Mouse (Mus musculus): Measurements from ENCODE around the gene Pdpn. TPM values are rescaled to one million over a fixed set of nuclear protein-coding genes. Genes with fewer than 3 reads are reported as not detected.
"Not testable (repeated sequence)": the region's sequence is repeated elsewhere in the genome, so short reads cannot be mapped to it uniquely, and the experiment has no call there.

Gene Pdpn
- polyA plus RNA-seq (2011; ENCODE audit: insufficient read length, low read depth, missing spikeins): 163 and 184 TPM in 2 replicates

DNA sequence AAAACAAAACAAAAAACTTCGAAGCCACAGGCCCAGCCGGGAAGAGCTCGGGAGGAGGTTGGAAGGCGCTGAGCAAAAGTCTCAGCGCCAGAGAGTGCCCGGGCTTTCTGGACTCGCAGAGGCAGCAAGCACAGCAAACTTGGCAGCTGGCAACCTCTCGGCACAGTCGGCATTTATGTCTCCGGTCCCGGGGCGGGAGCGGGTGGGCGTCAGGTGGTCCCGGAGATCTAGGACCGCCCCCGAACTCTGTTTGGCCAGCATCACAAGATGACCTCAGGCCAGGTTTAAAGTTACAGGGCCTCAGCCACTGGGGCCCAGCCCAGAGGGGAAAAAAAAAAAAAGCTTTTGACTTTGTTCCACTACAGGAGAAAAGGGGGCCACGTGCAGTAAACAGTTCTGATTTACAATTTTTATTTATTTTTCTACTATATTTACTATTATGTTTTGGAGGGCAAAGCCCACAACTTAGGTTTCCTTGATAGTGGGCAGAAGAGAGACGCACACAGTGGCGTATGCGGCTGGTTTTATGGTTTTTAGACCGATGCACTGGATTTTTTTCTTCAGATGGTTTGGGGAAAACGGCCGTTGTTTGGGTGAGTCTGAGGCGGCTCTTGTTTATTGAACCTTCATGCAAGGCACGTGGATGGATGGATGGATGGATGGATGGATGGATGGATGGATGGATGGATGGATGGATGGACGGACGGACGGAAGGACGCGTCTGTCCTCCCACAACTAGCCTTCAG lies at the start of gene Pdpn:
TSS of gene Pdpn (minus strand) at position 240 of the 746 bp plus-strand sequence.
- peak within 1 kb of the TSS; percentile 72 for H3K4me3 ChIP-seq (ENCODE audit: insufficient read depth, low read length)
- H3K27ac ChIP-seq (ENCODE audit: insufficient read depth, low read length): 0 out of 2 replicates have a peak within 1 kb of the TSS, but pooled peaks have one; percentile 15
- peaks cover 14% of the 10 kb centered on the region for H3K4me1 ChIP-seq (ENCODE audit: control insufficient read depth, insufficient read depth, low read length)
- TF ChIP-seq CTCF (IDR thresholded peaks at IDR 0.05; ENCODE audit: borderline replicate concordance, insufficient read depth, low read length) (no peak), POLR2A (IDR thresholded peaks at IDR 0.05; ENCODE audit: low read depth, low read length) (peak; percentile 71)

DNA sequence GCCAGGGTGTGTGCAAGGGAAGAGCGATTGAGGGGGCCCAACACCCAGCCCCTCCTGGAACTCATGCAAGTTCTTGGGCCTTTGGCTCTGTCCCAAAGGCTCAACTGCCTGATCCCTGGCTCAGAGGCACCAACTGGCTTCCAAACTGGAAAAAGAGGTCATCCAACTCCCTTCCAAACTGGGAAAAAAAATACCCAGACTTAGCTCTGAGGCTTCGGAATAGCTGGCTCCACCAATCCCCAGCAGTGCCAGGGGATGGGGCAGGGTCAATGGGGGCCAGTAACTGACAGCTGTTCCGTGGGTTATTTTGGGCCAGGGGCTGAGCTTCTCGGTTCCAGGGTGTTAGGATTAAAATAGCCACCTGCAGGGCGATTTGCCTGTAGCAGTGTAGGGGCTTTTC lies 49.3 kb upstream of the Pdpn start:
- Histone ChIP-seq H3K4me1 (ENCODE audit: control insufficient read depth, insufficient read depth, low read length) (no peaks in the 10 kb centered on the region), H3K4me3 (ENCODE audit: insufficient read depth, low read length) (no peak overlapping the region), H3K27ac (ENCODE audit: insufficient read depth, low read length) (no peak overlapping the region)
- TF ChIP-seq POLR2A (IDR thresholded peaks at IDR 0.05; ENCODE audit: low read depth, low read length) (no peak), CTCF (IDR thresholded peaks at IDR 0.05; ENCODE audit: borderline replicate concordance, insufficient read depth, low read length) (no peak)

DNA sequence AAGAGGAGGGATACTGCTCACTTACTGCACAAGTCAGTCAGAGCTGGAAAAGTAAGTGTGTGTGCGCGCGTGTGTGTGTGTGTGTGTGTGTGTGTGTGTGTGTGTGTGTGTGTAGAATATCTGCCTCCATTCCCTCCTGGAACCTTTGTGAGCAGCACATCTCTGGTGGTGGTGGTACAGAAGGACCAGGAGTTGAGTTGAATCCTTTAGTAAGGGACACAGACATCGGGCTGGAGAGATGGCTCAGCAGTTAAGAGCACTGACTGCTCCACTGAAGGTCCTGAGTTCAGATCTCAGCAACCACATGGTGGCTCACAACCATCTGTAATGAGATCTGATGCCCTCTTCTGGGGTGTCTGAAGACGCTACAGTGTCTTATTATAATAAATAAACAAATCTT lies 46.1 kb upstream of the Pdpn start:
- not testable (repeated sequence) for H3K27ac ChIP-seq (ENCODE audit: insufficient read depth, low read length); H3K4me1 ChIP-seq (ENCODE audit: control insufficient read depth, insufficient read depth, low read length); H3K4me3 ChIP-seq (ENCODE audit: insufficient read depth, low read length)

DNA sequence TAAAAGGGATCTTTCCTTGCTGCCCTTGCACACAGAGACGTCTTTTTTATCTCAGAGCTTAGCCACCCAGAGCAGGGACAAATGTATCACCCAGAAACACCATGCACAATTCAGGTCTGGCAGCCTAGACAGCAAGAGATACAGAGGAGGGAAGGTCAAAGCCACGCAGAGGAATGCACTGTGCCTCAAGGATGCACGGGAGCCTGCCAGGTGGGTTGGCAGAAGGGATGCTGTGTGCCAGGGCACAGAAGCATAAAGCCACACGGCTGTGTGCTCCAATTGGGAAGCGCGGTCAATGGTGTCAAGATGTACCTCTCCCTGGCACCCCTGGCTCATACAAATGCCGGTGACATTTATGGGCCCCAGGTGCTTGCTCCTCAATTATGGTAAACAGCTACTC lies 42.1 kb upstream of the Pdpn start:
- TF ChIP-seq POLR2A (IDR thresholded peaks at IDR 0.05; ENCODE audit: low read depth, low read length) (no peak), CTCF (IDR thresholded peaks at IDR 0.05; ENCODE audit: borderline replicate concordance, insufficient read depth, low read length) (no peak)
- Histone ChIP-seq H3K4me3 (ENCODE audit: insufficient read depth, low read length) (no peak overlapping the region), H3K4me1 (ENCODE audit: control insufficient read depth, insufficient read depth, low read length) (no peaks in the 10 kb centered on the region)

DNA sequence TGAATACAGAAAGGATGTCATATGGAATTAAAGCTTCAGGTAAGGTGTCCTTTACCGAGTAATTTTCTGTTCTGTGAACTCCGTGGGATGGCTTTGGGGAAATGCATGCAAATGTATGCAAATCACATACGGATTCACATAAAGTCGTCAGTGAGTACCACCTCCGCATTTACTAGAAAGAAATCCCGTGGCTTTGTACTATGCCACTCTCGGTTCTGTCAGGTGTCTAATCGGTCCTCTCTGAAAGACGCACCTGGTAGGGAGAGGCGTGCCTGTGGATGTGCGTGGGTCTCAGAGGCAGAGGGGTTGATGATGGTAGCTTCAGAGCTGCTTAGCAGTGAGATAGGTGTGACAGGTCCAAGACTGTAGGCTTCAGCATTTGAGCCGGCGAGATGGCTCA lies 40.4 kb upstream of the Pdpn start:
- Histone ChIP-seq H3K27ac (ENCODE audit: insufficient read depth, low read length) (no peak overlapping the region), H3K4me1 (ENCODE audit: control insufficient read depth, insufficient read depth, low read length) (no peaks in the 10 kb centered on the region), H3K4me3 (ENCODE audit: insufficient read depth, low read length) (no peak overlapping the region)
- TF ChIP-seq POLR2A (IDR thresholded peaks at IDR 0.05; ENCODE audit: low read depth, low read length) (no peak), CTCF (IDR thresholded peaks at IDR 0.05; ENCODE audit: borderline replicate concordance, insufficient read depth, low read length) (no peak)

More for the DNA sequence above, 42.1 kb upstream of the Pdpn start:
- H3K27ac ChIP-seq (ENCODE audit: insufficient read depth, low read length): no peak overlapping the region

DNA sequence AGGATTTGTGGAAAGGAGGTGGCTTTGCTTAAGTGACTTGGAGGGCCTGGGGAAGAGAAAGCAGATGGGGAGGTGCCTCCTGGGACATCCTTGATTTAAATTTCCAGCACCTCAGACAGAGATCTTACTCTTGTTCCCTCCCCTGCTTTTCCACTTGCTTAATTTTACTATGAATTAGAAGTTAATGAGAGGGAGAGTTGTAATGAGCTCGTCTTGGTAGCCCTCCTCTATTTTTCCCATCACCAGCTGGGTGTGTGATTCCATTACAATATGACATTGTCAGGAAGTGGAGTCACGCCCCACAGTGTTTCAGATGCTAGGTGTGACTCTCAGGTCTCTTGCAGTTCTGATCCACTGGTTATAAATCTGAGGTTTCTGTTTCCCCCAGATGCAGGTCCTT lies 36.7 kb upstream of the Pdpn start:
- no peak for TF ChIP-seq CTCF (IDR thresholded peaks at IDR 0.05; ENCODE audit: borderline replicate concordance, insufficient read depth, low read length)
- no peak for TF ChIP-seq POLR2A (IDR thresholded peaks at IDR 0.05; ENCODE audit: low read depth, low read length)
- H3K4me3 ChIP-seq (ENCODE audit: insufficient read depth, low read length): no peak overlapping the region
- no peaks in the 10 kb centered on the region for H3K4me1 ChIP-seq (ENCODE audit: control insufficient read depth, insufficient read depth, low read length)
- no peak overlapping the region for H3K27ac ChIP-seq (ENCODE audit: insufficient read depth, low read length)

DNA sequence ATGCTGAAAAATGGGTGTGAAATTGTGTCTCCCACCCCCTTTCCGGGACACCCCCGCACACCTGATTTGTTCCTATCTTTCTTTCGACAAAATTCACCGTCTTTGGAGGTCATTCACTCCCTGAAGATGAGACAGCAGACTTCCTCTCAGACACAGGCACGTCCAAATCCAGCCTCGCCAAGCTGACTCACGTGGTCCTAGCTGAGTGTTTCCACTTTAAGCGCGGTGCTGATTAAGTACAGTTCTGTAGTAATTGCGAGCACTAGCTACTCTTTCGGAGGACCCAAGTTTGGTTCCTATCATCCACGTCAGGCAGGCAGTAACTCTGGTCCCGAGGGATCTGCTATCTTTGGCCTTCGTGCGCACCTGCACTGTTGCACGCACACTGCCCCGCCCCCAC lies 35.6 kb upstream of the Pdpn start:
- TF ChIP-seq POLR2A (IDR thresholded peaks at IDR 0.05; ENCODE audit: low read depth, low read length) (no peak), CTCF (IDR thresholded peaks at IDR 0.05; ENCODE audit: borderline replicate concordance, insufficient read depth, low read length) (no peak)
- H3K27ac ChIP-seq (ENCODE audit: insufficient read depth, low read length): no peak overlapping the region
- H3K4me3 ChIP-seq (ENCODE audit: insufficient read depth, low read length): no peak overlapping the region
- peaks cover 2% of the 10 kb centered on the region for H3K4me1 ChIP-seq (ENCODE audit: control insufficient read depth, insufficient read depth, low read length)

DNA sequence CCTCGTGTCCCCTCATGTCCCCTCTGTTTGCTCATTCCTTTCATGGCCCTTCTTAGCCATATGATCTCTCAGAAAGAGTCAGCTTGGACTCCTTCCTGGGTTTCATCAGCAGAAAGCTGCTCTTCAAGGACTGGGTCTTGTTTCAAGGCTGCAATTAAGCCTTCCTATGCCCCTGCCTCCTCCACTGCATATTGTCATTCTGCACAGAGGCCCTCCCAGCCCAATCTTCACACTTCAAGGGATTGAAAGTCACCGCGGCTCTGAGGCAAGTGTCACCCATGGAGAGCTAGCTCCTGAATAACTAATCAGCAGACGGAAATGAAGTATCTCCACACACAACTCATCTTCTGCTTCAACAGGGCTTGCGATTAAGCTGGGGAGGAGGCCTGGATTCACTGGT lies 34.8 kb upstream of the Pdpn start:
- H3K4me3 ChIP-seq (ENCODE audit: insufficient read depth, low read length): no peak overlapping the region
- TF ChIP-seq CTCF (IDR thresholded peaks at IDR 0.05; ENCODE audit: borderline replicate concordance, insufficient read depth, low read length): no peak
- no peak for TF ChIP-seq POLR2A (IDR thresholded peaks at IDR 0.05; ENCODE audit: low read depth, low read length)
- peaks cover 3% of the 10 kb centered on the region for H3K4me1 ChIP-seq (ENCODE audit: control insufficient read depth, insufficient read depth, low read length)
- H3K27ac ChIP-seq (ENCODE audit: insufficient read depth, low read length): no peak overlapping the region

DNA sequence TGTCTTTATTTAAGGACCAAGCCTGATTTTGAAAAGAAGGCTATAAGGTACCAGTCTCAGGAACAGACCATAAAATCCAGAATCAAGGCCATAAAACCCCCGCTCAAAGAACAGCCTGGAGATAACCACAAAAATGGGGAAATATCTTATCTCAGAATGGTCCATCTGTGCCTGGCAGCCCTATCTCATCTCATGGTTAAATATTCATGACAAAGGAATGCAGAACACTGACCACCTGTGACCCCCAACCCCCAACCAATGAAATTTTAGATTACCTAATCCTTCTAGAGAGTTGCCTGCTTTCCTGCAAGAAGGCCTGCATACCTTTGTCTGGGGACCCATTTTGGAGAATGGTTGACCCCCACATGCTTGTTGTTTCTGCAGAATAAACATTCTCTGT lies 32.4 kb upstream of the Pdpn start:
- TF ChIP-seq CTCF (IDR thresholded peaks at IDR 0.05; ENCODE audit: borderline replicate concordance, insufficient read depth, low read length) (no peak), POLR2A (IDR thresholded peaks at IDR 0.05; ENCODE audit: low read depth, low read length) (no peak)
- Histone ChIP-seq H3K4me1 (ENCODE audit: control insufficient read depth, insufficient read depth, low read length) (peaks cover 3% of the 10 kb centered on the region), H3K4me3 (ENCODE audit: insufficient read depth, low read length) (no peak overlapping the region), H3K27ac (ENCODE audit: insufficient read depth, low read length) (no peak overlapping the region)

DNA sequence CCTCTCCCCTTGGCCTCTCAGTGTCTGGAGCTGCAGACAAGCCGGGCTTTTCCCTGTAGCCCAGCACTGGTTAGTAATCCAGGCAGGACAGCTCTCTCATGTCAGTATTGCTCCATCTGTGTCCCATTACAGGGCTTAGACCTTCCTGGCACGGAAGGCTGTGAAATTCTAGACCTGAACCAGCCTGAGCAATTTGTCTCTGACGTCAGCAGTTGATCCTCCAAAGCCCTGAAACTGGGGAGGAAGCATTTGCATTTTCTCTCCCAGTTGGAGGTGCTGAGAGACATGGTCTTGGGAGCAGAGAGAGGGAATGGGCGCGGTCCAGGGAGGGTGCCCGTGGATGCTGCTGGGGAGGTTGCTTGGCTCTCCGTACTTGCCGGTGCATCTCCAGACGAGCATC lies 31.2 kb upstream of the Pdpn start:
- H3K27ac ChIP-seq (ENCODE audit: insufficient read depth, low read length): peak overlapping the region; percentile 20; the same call in 1 of the 2 replicates
- H3K4me3 ChIP-seq (ENCODE audit: insufficient read depth, low read length): no peak overlapping the region
- peaks cover 3% of the 10 kb centered on the region for H3K4me1 ChIP-seq (ENCODE audit: control insufficient read depth, insufficient read depth, low read length)
- TF ChIP-seq CTCF (IDR thresholded peaks at IDR 0.05; ENCODE audit: borderline replicate concordance, insufficient read depth, low read length): no peak
- no peak for TF ChIP-seq POLR2A (IDR thresholded peaks at IDR 0.05; ENCODE audit: low read depth, low read length)
